Mouse (Mus musculus): ENCODE measurements around the gene Slc4a1ap. TPM values are rescaled to one million over a fixed set of nuclear protein-coding genes. Genes with fewer than 3 reads are reported as not detected.

Slc4a1ap gene
- polyA plus RNA-seq, 1 experiment, result 62.4 TPM

GRCm38 (mm10) chr5:31528560-31528959 lies 1.8 kb downstream of the Slc4a1ap start:
- TF ChIP-seq POLR2A (IDR thresholded peaks at IDR 0.05; ENCODE audit: insufficient read depth, low read length) (no peak), CTCF (IDR thresholded peaks at IDR 0.05; ENCODE audit: low read depth, low read length) (no peak), EP300 (IDR thresholded peaks at IDR 0.05; ENCODE audit: insufficient read depth, low read depth, low read length) (no peak)
- no peaks in the 10 kb centered on the region for H3K27me3 ChIP-seq (ENCODE audit: control insufficient read depth, insufficient read depth, low read length, poor library complexity, severe bottlenecking)
- peaks cover 22% of the 10 kb centered on the region; the same call in 1 of the 2 replicates for H3K36me3 ChIP-seq (ENCODE audit: control insufficient read depth, insufficient read depth, low read length, poor library complexity, severe bottlenecking)
- no peaks in the 10 kb centered on the region for H3K4me1 ChIP-seq (ENCODE audit: control insufficient read depth, insufficient read depth, low read length)
- no peaks in the 10 kb centered on the region for H3K9me3 ChIP-seq (replicated peaks; ENCODE audit: control insufficient read depth, insufficient read depth, low read length, poor library complexity, severe bottlenecking)
- H3K9ac ChIP-seq (ENCODE audit: low read depth, poor library complexity, severe bottlenecking), result no peak overlapping the region
- H3K27ac ChIP-seq (ENCODE audit: insufficient read depth, low read length), result no peak overlapping the region
- H3K4me3 ChIP-seq (ENCODE audit: low read depth, low read length), result no peak overlapping the region

GRCm38 (mm10) chr5:31535228-31535627 lies 8.4 kb downstream of the Slc4a1ap start:
- H3K27me3 ChIP-seq (ENCODE audit: control insufficient read depth, insufficient read depth, low read length, poor library complexity, severe bottlenecking), result no peaks in the 10 kb centered on the region
- H3K4me3 ChIP-seq (ENCODE audit: low read depth, low read length), result no peak overlapping the region
- peaks cover 46% of the 10 kb centered on the region for H3K36me3 ChIP-seq (ENCODE audit: control insufficient read depth, insufficient read depth, low read length, poor library complexity, severe bottlenecking)
- no peak overlapping the region for H3K9ac ChIP-seq (ENCODE audit: low read depth, poor library complexity, severe bottlenecking)
- H3K27ac ChIP-seq (ENCODE audit: insufficient read depth, low read length), result no peak overlapping the region
- no peaks in the 10 kb centered on the region for H3K4me1 ChIP-seq (ENCODE audit: control insufficient read depth, insufficient read depth, low read length)
- H3K9me3 ChIP-seq (replicated peaks; ENCODE audit: control insufficient read depth, insufficient read depth, low read length, poor library complexity, severe bottlenecking), result no peaks in the 10 kb centered on the region
- TF ChIP-seq EP300 (IDR thresholded peaks at IDR 0.05; ENCODE audit: insufficient read depth, low read depth, low read length), result no peak
- no peak for TF ChIP-seq CTCF (IDR thresholded peaks at IDR 0.05; ENCODE audit: low read depth, low read length)
- TF ChIP-seq POLR2A (IDR thresholded peaks at IDR 0.05; ENCODE audit: insufficient read depth, low read length), result no peak

- no peaks in the 10 kb centered on the region for H3K4me1 ChIP-seq (ENCODE audit: control insufficient read depth, insufficient read depth, low read length)
- TF ChIP-seq POLR2A (IDR thresholded peaks at IDR 0.05; ENCODE audit: insufficient read depth, low read length) (no peak), EP300 (IDR thresholded peaks at IDR 0.05; ENCODE audit: insufficient read depth, low read depth, low read length) (no peak), CTCF (IDR thresholded peaks at IDR 0.05; ENCODE audit: low read depth, low read length) (no peak)
- no peaks in the 10 kb centered on the region for H3K9me3 ChIP-seq (replicated peaks; ENCODE audit: control insufficient read depth, insufficient read depth, low read length, poor library complexity, severe bottlenecking)
- no peak overlapping the region for H3K27ac ChIP-seq (ENCODE audit: insufficient read depth, low read length)
- no peak overlapping the region for H3K9ac ChIP-seq (ENCODE audit: low read depth, poor library complexity, severe bottlenecking)
- no peaks in the 10 kb centered on the region for H3K27me3 ChIP-seq (ENCODE audit: control insufficient read depth, insufficient read depth, low read length, poor library complexity, severe bottlenecking)
- no peaks in the 10 kb centered on the region for H3K36me3 ChIP-seq (ENCODE audit: control insufficient read depth, insufficient read depth, low read length, poor library complexity, severe bottlenecking)
- H3K4me3 ChIP-seq (ENCODE audit: low read depth, low read length), result no peak overlapping the region
Measured at GRCm38 (mm10) chr5:31559401-31559800, 32.6 kb downstream of the Slc4a1ap start.

GRCm38 (mm10) chr5:31560352-31560751 lies 33.6 kb downstream of the Slc4a1ap start:
- no peaks in the 10 kb centered on the region for H3K27me3 ChIP-seq (ENCODE audit: control insufficient read depth, insufficient read depth, low read length, poor library complexity, severe bottlenecking)
- no peaks in the 10 kb centered on the region for H3K9me3 ChIP-seq (replicated peaks; ENCODE audit: control insufficient read depth, insufficient read depth, low read length, poor library complexity, severe bottlenecking)
- H3K4me1 ChIP-seq (ENCODE audit: control insufficient read depth, insufficient read depth, low read length), result no peaks in the 10 kb centered on the region
- H3K4me3 ChIP-seq (ENCODE audit: low read depth, low read length), result no peak overlapping the region
- TF ChIP-seq CTCF (IDR thresholded peaks at IDR 0.05; ENCODE audit: low read depth, low read length) (no peak), POLR2A (IDR thresholded peaks at IDR 0.05; ENCODE audit: insufficient read depth, low read length) (no peak), EP300 (IDR thresholded peaks at IDR 0.05; ENCODE audit: insufficient read depth, low read depth, low read length) (no peak)
- no peaks in the 10 kb centered on the region for H3K36me3 ChIP-seq (ENCODE audit: control insufficient read depth, insufficient read depth, low read length, poor library complexity, severe bottlenecking)
- H3K27ac ChIP-seq (ENCODE audit: insufficient read depth, low read length), result no peak overlapping the region
- H3K9ac ChIP-seq (ENCODE audit: low read depth, poor library complexity, severe bottlenecking), result no peak overlapping the region

DNA sequence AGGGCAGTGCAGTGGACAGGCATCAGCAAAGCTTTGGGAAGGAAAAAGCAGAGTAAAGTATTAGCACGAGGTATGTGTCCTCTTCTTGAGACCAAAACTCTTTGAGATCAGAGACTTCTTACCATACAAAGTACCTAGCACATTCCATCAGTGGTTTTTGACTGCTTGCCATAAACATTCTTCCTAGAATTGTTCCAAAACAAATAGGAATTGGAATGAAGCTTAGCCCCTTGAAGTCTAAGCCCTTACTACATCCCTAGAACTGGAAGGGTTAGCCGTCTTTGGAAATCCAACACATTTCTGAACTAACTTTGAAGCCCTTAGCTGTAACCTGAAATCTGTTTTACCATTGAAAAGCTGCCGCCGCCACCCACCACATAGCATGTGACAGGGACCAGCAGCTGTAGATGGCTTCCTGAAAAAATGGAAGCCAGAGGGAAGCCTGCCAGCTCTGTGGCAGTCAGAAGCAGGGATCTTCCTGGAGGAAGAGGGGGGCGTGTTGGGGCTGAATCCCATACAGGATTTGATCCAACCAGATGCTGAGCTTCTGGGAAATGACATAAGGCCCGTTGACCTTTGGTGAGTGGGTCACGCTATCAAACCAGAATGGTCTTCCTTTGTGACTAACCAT lies 35.4 kb downstream of the Slc4a1ap start:
- Histone ChIP-seq H3K9ac (ENCODE audit: low read depth, poor library complexity, severe bottlenecking) (no peak overlapping the region), H3K27ac (ENCODE audit: insufficient read depth, low read length) (no peak overlapping the region), H3K36me3 (ENCODE audit: control insufficient read depth, insufficient read depth, low read length, poor library complexity, severe bottlenecking) (no peaks in the 10 kb centered on the region), H3K9me3 (replicated peaks; ENCODE audit: control insufficient read depth, insufficient read depth, low read length, poor library complexity, severe bottlenecking) (no peaks in the 10 kb centered on the region), H3K27me3 (ENCODE audit: control insufficient read depth, insufficient read depth, low read length, poor library complexity, severe bottlenecking) (no peaks in the 10 kb centered on the region), H3K4me1 (ENCODE audit: control insufficient read depth, insufficient read depth, low read length) (no peaks in the 10 kb centered on the region), H3K4me3 (ENCODE audit: low read depth, low read length) (no peak overlapping the region)
- TF ChIP-seq POLR2A (IDR thresholded peaks at IDR 0.05; ENCODE audit: insufficient read depth, low read length) (no peak), EP300 (IDR thresholded peaks at IDR 0.05; ENCODE audit: insufficient read depth, low read depth, low read length) (no peak), CTCF (IDR thresholded peaks at IDR 0.05; ENCODE audit: low read depth, low read length) (no peak)

- H3K27ac ChIP-seq (ENCODE audit: insufficient read depth, low read length), result no peak overlapping the region
- no peaks in the 10 kb centered on the region for H3K36me3 ChIP-seq (ENCODE audit: control insufficient read depth, insufficient read depth, low read length, poor library complexity, severe bottlenecking)
- H3K9me3 ChIP-seq (replicated peaks; ENCODE audit: control insufficient read depth, insufficient read depth, low read length, poor library complexity, severe bottlenecking), result no peaks in the 10 kb centered on the region
- H3K4me3 ChIP-seq (ENCODE audit: low read depth, low read length), result no peak overlapping the region
- H3K27me3 ChIP-seq (ENCODE audit: control insufficient read depth, insufficient read depth, low read length, poor library complexity, severe bottlenecking), result no peaks in the 10 kb centered on the region
- peak; percentile 82 for TF ChIP-seq CTCF (IDR thresholded peaks at IDR 0.05; ENCODE audit: low read depth, low read length)
- no peak for TF ChIP-seq POLR2A (IDR thresholded peaks at IDR 0.05; ENCODE audit: insufficient read depth, low read length)
- no peak for TF ChIP-seq EP300 (IDR thresholded peaks at IDR 0.05; ENCODE audit: insufficient read depth, low read depth, low read length)
- no peak overlapping the region for H3K9ac ChIP-seq (ENCODE audit: low read depth, poor library complexity, severe bottlenecking)
- no peaks in the 10 kb centered on the region for H3K4me1 ChIP-seq (ENCODE audit: control insufficient read depth, insufficient read depth, low read length)
Measured at GRCm38 (mm10) chr5:31563496-31563895, 36.7 kb downstream of the Slc4a1ap start.
